Mouse (Mus musculus) intestine, embryonic 14.5 days (tissue): ENCODE results near the gene Hnrnpul2. TPM values are rescaled to one million over a fixed set of nuclear protein-coding genes. Genes with fewer than 3 reads are reported as not detected.

Experiments
- ATAC-seq: fragments of 200-750 bp; cut with Nextera tagmentation; replicated peaks from 2 replicates; pipeline ENCODE4 v1.8.0; 2017; ENCODE audit warnings: low read depth, moderate number of reproducible peaks, moderate TSS enrichment, moderate library complexity; ENCODE audit not compliant: low FRiP score, low TSS enrichment
- DNase-seq: peaks from one replicate; pipeline ENCODE4 v3.0.0-alpha.2; 2018; ENCODE audit warnings: low spot score
- H3K27ac ChIP-seq: fragments of 300-500 bp; sonication (generic); 2 replicates; pipeline ENCODE4 v1.5.1; 2014; ENCODE audit warnings: low read depth, mild to moderate bottlenecking, control low read depth
- H3K27me3 ChIP-seq: fragments of 300-500 bp; sonication (generic); replicated peaks from 2 replicates; pipeline ENCODE4 v1.6.1; 2014; ENCODE audit warnings: low read length, control low read depth; ENCODE audit not compliant: control insufficient read depth, insufficient read depth
- H3K36me3 ChIP-seq: fragments of 300-500 bp; sonication (generic); 2 replicates; pipeline ENCODE4 v1.6.1; 2014; ENCODE audit warnings: low read length, control low read depth; ENCODE audit not compliant: control insufficient read depth, insufficient read depth
- H3K4me1 ChIP-seq: fragments of 300-500 bp; sonication (generic); replicated peaks from 2 replicates; pipeline ENCODE4 v1.6.1; 2014; ENCODE audit warnings: low read length, control low read depth, mixed read lengths; ENCODE audit not compliant: control insufficient read depth, insufficient read depth
- H3K4me2 ChIP-seq: fragments of 300-500 bp; sonication (generic); 2 replicates; pipeline ENCODE4 v1.6.1; 2014; ENCODE audit warnings: low read length
- H3K4me3 ChIP-seq: fragments of 300-500 bp; sonication (generic); 2 replicates; pipeline ENCODE4 v1.5.1; 2014; ENCODE audit warnings: low read depth, low read length, control low read depth, mixed read lengths
- H3K9ac ChIP-seq: fragments of 300-500 bp; sonication (generic); 2 replicates; pipeline ENCODE4 v1.6.1; 2014; ENCODE audit warnings: mild to moderate bottlenecking, low read length
- H3K9me3 ChIP-seq: fragments of 300-500 bp; sonication (generic); 2 replicates; pipeline ENCODE4 v1.6.1; 2016; ENCODE audit warnings: low read length, control low read depth; ENCODE audit not compliant: control insufficient read depth
- WGBS: fragments of 180-500 bp; shearing (Covaris S2); extraction: QIAGEN DNeasy Blood & Tissue Kit; methylation state at CpG from one replicate; pipeline ENCODE4 v1.1.7; 2014; 5-methylcytosine and 5-hydroxymethylcytosine counted together
- polyA plus RNA-seq: library from polyadenylated mRNA; unstranded; fragments of >200 nt; fragmentation: Nextera tagmentation; extraction: Ambion mirVana; gene quantifications from 2 replicates; pipeline ENCODE4 v1.2.1, GENCODE M21; 2014

The Hnrnpul2 gene
- polyA plus RNA-seq, 1 experiment from 2014 or later: 6.5 TPM

DNA sequence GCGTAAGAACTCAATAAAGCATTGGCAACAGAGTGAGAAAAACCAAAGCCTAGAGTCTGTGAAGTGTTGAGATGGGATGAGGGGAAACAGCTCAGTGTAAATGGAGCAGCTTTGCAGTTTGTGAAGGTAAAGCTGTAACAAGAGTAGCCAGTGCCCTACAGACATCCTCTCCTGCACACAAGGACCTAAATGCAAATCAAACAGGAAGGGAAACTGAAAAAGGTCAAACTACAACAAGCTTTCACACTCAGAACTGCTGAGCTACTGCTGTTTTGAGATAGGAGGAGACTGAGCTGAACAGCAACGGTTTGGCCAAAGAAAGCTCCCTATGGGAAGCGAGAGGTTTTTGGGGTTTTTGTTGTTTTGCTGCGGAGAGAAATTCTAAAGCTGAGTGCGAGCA is 13.0 kb upstream of the Hnrnpul2 start:
- Histone ChIP-seq H3K4me3 (no peak overlapping the region), H3K36me3 (peaks cover 66% of the 10 kb centered on the region), H3K27ac (no peak overlapping the region), H3K4me1 (peaks cover 8% of the 10 kb centered on the region; the same call in 1 of the 2 replicates), H3K9ac (no peak overlapping the region), H3K4me2 (no peak overlapping the region), H3K9me3 (no peaks in the 10 kb centered on the region), H3K27me3 (no peaks in the 10 kb centered on the region)
- ATAC-seq (no peak), DNase-seq (no peak)
- 90% methylated on average over 5 of the region's 5 CpGs for WGBS

DNA sequence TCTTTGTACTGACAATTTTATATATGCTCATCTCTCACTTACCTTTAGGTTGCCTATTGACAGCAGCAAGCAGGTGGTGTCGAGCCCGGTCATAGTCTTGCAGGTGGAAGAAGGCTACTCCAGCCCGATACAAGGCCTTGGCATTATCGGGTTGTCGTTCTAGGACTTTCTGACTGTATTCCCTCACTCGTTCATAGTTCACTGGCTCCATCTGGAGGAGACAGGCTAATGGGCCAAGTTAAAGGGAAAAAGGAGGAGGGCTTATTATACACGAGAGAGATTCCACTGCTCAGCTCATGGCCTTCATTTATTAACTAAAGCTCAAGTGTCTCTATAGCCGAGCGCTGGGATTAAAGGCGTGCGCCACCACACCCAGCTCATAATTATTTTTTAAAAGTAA is 4.0 kb upstream of the Hnrnpul2 start:
- H3K9me3 ChIP-seq: no peaks in the 10 kb centered on the region
- H3K36me3 ChIP-seq: peaks cover 53% of the 10 kb centered on the region
- DNase-seq: no peak
- no peaks in the 10 kb centered on the region for H3K27me3 ChIP-seq
- H3K9ac ChIP-seq: no peak overlapping the region; the same call in 1 of the 2 replicates
- 81% methylated on average over 11 of the region's 11 CpGs for WGBS
- H3K27ac ChIP-seq: no peak overlapping the region
- no peak overlapping the region for H3K4me2 ChIP-seq
- ATAC-seq: no peak
- H3K4me3 ChIP-seq: no peak overlapping the region
- peaks cover 16% of the 10 kb centered on the region for H3K4me1 ChIP-seq

DNA sequence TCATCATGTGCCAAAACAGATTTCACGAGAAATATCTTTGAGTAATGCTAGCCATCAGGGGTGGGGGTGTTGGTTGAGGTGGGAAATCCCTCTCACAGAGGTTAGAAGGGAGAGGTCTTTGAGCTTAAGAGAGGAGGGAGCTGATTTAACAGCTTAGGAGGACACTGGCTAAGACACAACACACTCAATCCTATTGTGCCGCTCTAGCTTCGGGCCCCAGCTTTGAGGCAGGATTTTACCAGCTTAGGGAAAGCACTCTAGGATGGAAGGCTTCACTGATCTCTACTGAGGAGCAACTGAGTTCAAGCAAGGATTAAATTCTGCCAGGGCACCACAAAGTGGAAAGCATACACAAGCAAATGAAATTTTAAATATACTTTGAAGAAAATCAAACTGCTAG is 2.8 kb upstream of the Hnrnpul2 start:
- H3K9ac ChIP-seq: no peak overlapping the region
- peaks cover 20% of the 10 kb centered on the region for H3K4me1 ChIP-seq
- H3K4me3 ChIP-seq: no peak overlapping the region
- no peaks in the 10 kb centered on the region for H3K27me3 ChIP-seq
- no peaks in the 10 kb centered on the region for H3K9me3 ChIP-seq
- H3K4me2 ChIP-seq: peak overlapping the region; percentile 13; the same call in 1 of the 2 replicates
- WGBS: 78% methylated on average over 3 of the region's 3 CpGs
- H3K27ac ChIP-seq: no peak overlapping the region
- ATAC-seq (no peak), DNase-seq (no peak)
- peaks cover 45% of the 10 kb centered on the region for H3K36me3 ChIP-seq

DNA sequence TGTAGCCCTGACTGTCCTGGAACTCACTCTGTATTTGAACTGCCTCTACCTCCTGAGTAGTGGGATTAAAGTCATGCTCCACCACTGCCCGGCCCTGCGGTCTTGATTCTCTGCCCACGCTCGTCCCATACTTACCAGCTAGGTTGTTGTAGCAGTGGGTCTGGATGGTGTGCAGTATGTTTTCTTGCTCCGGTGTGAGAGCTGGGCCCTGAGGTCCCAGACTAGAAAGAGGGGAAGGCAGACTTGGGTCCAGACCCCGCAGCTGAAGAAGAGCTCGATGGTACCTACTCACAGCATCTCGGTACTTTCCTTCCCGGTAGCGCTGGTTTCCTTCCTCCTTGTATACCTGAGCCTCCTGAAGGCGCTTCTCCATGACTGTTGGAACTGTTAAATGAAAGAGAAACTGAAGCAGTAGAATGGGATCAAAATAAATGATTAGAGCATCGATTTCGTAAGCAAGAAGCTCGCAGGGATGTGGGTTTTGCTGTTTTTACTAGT is 1.5 kb upstream of the Hnrnpul2 start:
- H3K9me3 ChIP-seq: no peaks in the 10 kb centered on the region
- peak overlapping the region; percentile 79 for H3K4me2 ChIP-seq
- 20% methylated on average over 14 of the region's 14 CpGs for WGBS
- DNase-seq (no peak), ATAC-seq (no peak)
- peak overlapping the region; percentile 75 for H3K9ac ChIP-seq
- peaks cover 27% of the 10 kb centered on the region for H3K4me1 ChIP-seq
- H3K36me3 ChIP-seq: peaks cover 41% of the 10 kb centered on the region
- peak overlapping the region; percentile 96 for H3K27ac ChIP-seq
- H3K4me3 ChIP-seq: peak overlapping the region; percentile 99
- no peaks in the 10 kb centered on the region for H3K27me3 ChIP-seq

DNA sequence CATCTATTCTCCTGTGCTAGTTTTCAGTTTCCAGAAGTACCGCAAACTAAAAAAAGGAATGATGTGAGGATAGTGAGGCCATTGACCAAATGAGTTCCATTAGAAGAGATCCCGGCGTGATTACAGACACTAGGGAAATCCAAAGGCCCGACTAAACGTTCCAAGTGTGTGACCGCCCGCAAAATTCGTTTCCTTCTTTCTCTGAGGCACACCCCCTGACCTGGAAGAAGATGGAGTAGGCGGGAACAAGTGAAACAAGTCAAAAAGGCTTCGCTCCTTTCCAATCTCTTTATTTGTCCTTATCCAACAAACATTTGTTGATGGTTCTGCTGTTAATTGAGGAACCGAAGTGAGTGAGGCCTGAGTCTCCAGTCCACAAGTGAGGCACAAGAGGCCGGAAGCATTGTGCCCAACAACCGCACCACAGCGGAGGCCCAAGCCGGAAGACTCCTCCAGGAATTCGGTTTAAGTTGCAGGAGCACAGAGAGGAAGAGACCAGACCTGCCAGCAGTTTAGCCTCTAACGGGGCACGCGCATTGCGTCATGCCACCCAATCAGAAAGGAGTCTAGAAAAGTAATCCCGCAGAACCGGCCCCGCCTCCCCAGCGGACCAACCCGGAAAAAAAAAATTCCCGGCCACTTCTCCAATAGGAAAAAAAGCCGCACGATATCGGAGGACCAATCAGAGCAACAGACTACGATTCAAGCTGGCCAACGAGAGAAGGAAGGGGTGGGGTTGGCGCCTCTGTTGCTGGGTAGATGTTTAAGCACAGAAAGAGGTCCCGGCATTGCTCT is 812 bp upstream of the Hnrnpul2 start, which contains the start of gene Ttc9c:
Gene Ttc9c (minus strand): TSS at position 533 of the 795 bp plus-strand sequence.
- no peaks in the 10 kb centered on the region for H3K27me3 ChIP-seq
- peaks cover 27% of the 10 kb centered on the region for H3K4me1 ChIP-seq
- H3K27ac ChIP-seq: peak within 1 kb of the TSS; percentile 96
- peak within 1 kb of the TSS; percentile 99 for H3K4me3 ChIP-seq
- under 1% methylated on average over 33 of the region's 33 CpGs for WGBS
- H3K9me3 ChIP-seq: no peaks in the 10 kb centered on the region
- peak within 1 kb of the TSS; percentile 79 for H3K4me2 ChIP-seq
- DNase-seq (peak; percentile 98), ATAC-seq (peak; percentile 93)
- peaks cover 42% of the 10 kb centered on the region for H3K36me3 ChIP-seq
- peak within 1 kb of the TSS; percentile 94 for H3K9ac ChIP-seq

DNA sequence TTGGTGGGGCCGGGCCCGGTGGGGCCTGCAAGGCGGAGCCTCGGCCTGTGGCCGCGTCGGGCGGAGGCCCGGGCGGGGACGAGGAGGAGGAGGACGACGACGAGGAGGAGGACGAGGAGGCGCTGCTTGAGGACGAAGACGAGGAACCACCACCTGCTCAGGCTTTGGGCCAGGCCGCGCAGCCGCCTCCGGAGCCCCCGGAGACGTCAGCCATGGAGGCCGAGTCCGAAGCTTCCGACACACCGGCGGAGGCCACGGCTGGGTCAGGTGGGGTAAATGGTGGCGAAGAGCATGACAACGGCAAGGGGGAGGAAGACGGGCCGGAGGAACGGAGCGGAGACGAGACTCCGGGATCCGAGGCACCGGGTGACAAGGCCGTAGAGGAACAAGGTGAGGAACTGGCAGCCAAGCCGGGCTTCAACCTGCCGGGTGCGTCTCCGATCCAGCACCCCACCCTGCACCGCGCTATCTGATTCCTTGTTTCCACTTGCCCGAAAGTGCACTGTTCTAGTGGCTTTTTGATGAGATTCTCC is 680 bp downstream of the Hnrnpul2 start:
- H3K27me3 ChIP-seq: no peaks in the 10 kb centered on the region
- ATAC-seq (peak; percentile 22), DNase-seq (no peak)
- peaks cover 27% of the 10 kb centered on the region for H3K4me1 ChIP-seq
- peak overlapping the region; percentile 79 for H3K4me2 ChIP-seq
- H3K9ac ChIP-seq: peak overlapping the region; percentile 94
- H3K27ac ChIP-seq: peak overlapping the region; percentile 96
- under 1% methylated on average over 47 of the region's 48 CpGs for WGBS
- H3K36me3 ChIP-seq: peaks cover 43% of the 10 kb centered on the region
- H3K9me3 ChIP-seq: no peaks in the 10 kb centered on the region
- peak overlapping the region; percentile 99 for H3K4me3 ChIP-seq

DNA sequence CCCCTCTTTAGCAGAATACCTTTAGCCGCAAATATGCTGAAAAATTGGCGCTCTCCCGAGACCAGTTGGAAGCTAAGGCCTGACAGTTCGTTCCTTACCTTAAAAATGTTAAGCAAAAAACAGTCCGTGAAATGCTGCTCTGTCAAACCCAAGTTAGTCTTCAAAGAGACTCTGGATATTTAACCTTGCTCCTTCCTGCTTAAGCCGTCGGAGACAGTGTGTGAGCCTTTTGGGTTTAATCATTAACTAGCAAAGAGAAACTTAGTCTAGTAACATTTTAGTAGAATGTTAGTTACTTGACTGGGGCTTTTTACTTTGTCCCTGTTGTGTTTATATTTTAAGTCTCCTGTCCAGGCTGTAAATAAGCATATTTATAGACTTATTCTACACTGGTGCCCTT is 1.3 kb downstream of the Hnrnpul2 start:
- Histone ChIP-seq H3K27ac (0 out of 2 replicates have a peak overlapping the region, but pooled peaks have one; percentile 96), H3K4me3 (peak overlapping the region; percentile 99), H3K27me3 (no peaks in the 10 kb centered on the region), H3K36me3 (peaks cover 44% of the 10 kb centered on the region), H3K9ac (peak overlapping the region; percentile 94), H3K9me3 (no peaks in the 10 kb centered on the region), H3K4me2 (peak overlapping the region; percentile 79), H3K4me1 (peaks cover 27% of the 10 kb centered on the region)
- no peak for ATAC-seq
- WGBS: under 1% methylated on average over 7 of the region's 7 CpGs
- DNase-seq: no peak

DNA sequence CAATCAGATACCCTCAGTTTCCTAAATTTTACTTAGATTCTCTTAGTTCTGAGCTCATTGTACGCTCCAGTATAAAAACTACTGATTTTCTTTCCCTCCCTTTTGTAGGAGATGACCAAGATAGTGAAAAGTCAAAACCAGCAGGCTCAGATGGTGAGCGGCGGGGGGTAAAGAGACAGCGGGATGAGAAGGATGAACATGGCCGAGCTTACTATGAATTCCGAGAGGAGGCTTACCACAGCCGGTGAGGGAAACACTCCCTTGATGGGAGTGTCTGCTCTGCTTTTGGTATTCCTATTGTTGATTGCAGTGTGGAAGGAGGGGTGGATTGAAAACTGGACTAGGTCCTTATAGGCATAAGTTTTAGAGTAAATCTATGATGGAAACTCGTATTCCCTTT is 2.9 kb downstream of the Hnrnpul2 start:
- Histone ChIP-seq H3K4me2 (peak overlapping the region; percentile 79), H3K9me3 (no peaks in the 10 kb centered on the region), H3K27me3 (no peaks in the 10 kb centered on the region), H3K4me1 (peaks cover 16% of the 10 kb centered on the region), H3K36me3 (peaks cover 52% of the 10 kb centered on the region), H3K9ac (peak overlapping the region; percentile 14; the same call in 1 of the 2 replicates), H3K4me3 (0 out of 2 replicates have a peak overlapping the region, but pooled peaks have one; percentile 16), H3K27ac (no peak overlapping the region)
- DNase-seq (no peak), ATAC-seq (no peak)
- WGBS: 73% methylated on average over 8 of the region's 8 CpGs
